Mouse (Mus musculus): ENCODE data around the gene Engase.

The Engase gene

GRCm38 (mm10) chr11:118476396-118477373 is at the start of gene Engase:
Engase (plus strand) TSS chr11:118476829.
- peak; percentile 93 to 97 for DNase-seq

- no peak for DNase-seq
Measured at GRCm38 (mm10) chr11:118427266-118427779, 49.3 kb upstream of the Engase start.

- DNase-seq, result no peak
Measured at GRCm38 (mm10) chr11:118427986-118428385, 48.6 kb upstream of the Engase start, which contains the start of gene C1qtnf1. C1qtnf1 (plus strand) TSS chr11:118428203.

GRCm38 (mm10) chr11:118428460-118428868 is 48.2 kb upstream of the Engase start:
- DNase-seq, result peak in 1 of 2 experiments; percentile 5

GRCm38 (mm10) chr11:118428944-118429709 is 47.5 kb upstream of the Engase start:
- DNase-seq, result no peak

- DNase-seq, result no peak
Measured at GRCm38 (mm10) chr11:118430291-118430885, 46.2 kb upstream of the Engase start.

GRCm38 (mm10) chr11:118431100-118431948 is 45.3 kb upstream of the Engase start:
- DNase-seq, result peak in 1 of 2 experiments; percentile 13

GRCm38 (mm10) chr11:118433398-118433868 is 43.2 kb upstream of the Engase start:
- DNase-seq, result no peak

GRCm38 (mm10) chr11:118434093-118434492 is 42.5 kb upstream of the Engase start:
- DNase-seq, result no peak

- DNase-seq, result peak; percentile 77 to 79
Measured at GRCm38 (mm10) chr11:118436471-118436935, 40.1 kb upstream of the Engase start.

- DNase-seq, result no peak
Measured at GRCm38 (mm10) chr11:118438665-118439414, 37.8 kb upstream of the Engase start.

- no peak for DNase-seq
Measured at GRCm38 (mm10) chr11:118442691-118443090, 33.9 kb upstream of the Engase start.

- DNase-seq, result peak; percentile 61 to 74
Measured at GRCm38 (mm10) chr11:118443201-118443970, 33.2 kb upstream of the Engase start.

GRCm38 (mm10) chr11:118445843-118446242 is 30.8 kb upstream of the Engase start:
- peak; percentile 76 for DNase-seq

- DNase-seq, result no peak
Measured at GRCm38 (mm10) chr11:118447346-118447745, 29.3 kb upstream of the Engase start.

- no peak for DNase-seq
Measured at GRCm38 (mm10) chr11:118448385-118448784, 28.2 kb upstream of the Engase start.

GRCm38 (mm10) chr11:118451211-118451610 is 25.4 kb upstream of the Engase start:
- DNase-seq, result no peak

GRCm38 (mm10) chr11:118452955-118453354 is 23.7 kb upstream of the Engase start:
- no peak for DNase-seq

GRCm38 (mm10) chr11:118453886-118454671 is 22.6 kb upstream of the Engase start:
- no peak for DNase-seq
